Mouse (Mus musculus): ENCODE results near the gene Gm45140.

DNA sequence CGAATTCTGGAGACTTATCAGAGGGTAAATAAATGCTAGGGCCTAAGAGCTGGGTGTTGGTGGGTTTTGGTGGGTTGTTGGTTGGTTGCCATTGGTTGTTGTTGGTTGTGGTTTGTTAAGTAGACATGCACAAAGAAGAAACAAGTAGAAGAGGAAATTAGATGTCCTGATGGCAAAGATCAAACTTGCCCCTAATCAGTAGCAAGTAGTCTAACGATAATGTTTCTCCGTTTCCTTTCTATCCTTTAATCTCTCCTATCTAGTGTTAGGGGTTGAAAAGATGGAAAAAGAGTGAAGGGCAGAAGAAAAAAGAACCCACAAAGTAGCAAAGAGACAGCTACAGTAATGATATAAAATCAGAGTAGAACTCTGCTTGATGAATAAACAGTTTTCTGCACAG is 91.0 kb downstream of the Gm45140 start:
- TF ChIP-seq E2F4 (IDR thresholded peaks at IDR 0.05; ENCODE audit: borderline replicate concordance, low read depth, low read length): no peak
- no peak for TF ChIP-seq CTCF (IDR thresholded peaks at IDR 0.05 in 2 of 3, conservative IDR thresholded peaks at IDR 0.05 in 1 of 3; ENCODE audit: control insufficient read depth in 1 of 3, insufficient read depth in 1 of 3, low read depth in 2 of 3, low read length in 3 of 3, poor library complexity in 1 of 3, severe bottlenecking in 1 of 3)
- no peak for TF ChIP-seq MAZ (IDR thresholded peaks at IDR 0.05; ENCODE audit: low read depth, low read length)
- no peak for TF ChIP-seq HCFC1 (IDR thresholded peaks at IDR 0.05; ENCODE audit: low read depth, low read length)
- no peak for TF ChIP-seq SMC3 (IDR thresholded peaks at IDR 0.05; ENCODE audit: low read depth, low read length)
- TF ChIP-seq MAFK (IDR thresholded peaks at IDR 0.05; ENCODE audit: borderline replicate concordance, low read depth, low read length): no peak
- TF ChIP-seq MYC (IDR thresholded peaks at IDR 0.05; ENCODE audit: low read depth, low read length): no peak
- no peak for TF ChIP-seq ZMIZ1 (IDR thresholded peaks at IDR 0.05; ENCODE audit: low read depth, low read length)
- no peak for TF ChIP-seq POLR2A (IDR thresholded peaks at IDR 0.05; ENCODE audit: control insufficient read depth in 1 of 2, insufficient read depth in 1 of 2, low read depth in 1 of 2, low read length in 2 of 2, poor library complexity in 1 of 2)
- no peak for TF ChIP-seq MAX (IDR thresholded peaks at IDR 0.05; ENCODE audit: low read length)
- 0 out of 2 replicates have a peak, but pooled peaks have one; percentile 29 for TF ChIP-seq SIN3A (IDR thresholded peaks at IDR 0.05; ENCODE audit: low read length)
- no peak for TF ChIP-seq UBTF (IDR thresholded peaks at IDR 0.05; ENCODE audit: borderline replicate concordance, insufficient read depth, low read depth, low read length)
